In genomic region chr1:61203612-61204011, GRCm38 (mm10) we compare ENCODE assay signal across 9 mouse cellular contexts.
DNase-seq lines count a peak whose midpoint lies in the region; ATAC-seq and TF ChIP-seq lines count a peak whose summit lies in the region.
"Had no signal": no experiment of that assay in that cellular context is flagged by ENCODE, and none has a peak within 500 bp of the region (broad histone marks: within the 10 kb centered on the region; RNA-seq: fewer than 3 reads in every experiment).

No protein-coding gene starts in this region.

- 0 out of 2 replicates have a peak overlapping the region, but pooled peaks have one; percentile 11 for H3K4me3 ChIP-seq in heart, embryonic 11.5 days (ENCODE audit: low read depth, low read length)
- H3K4me3 ChIP-seq in lung, postnatal 0 days (ENCODE audit: low read depth, low read length) = no peak overlapping the region
- no peak overlapping the region for H3K4me3 ChIP-seq in hindbrain, embryonic 15.5 days
- H3K4me3 ChIP-seq in stomach, embryonic 15.5 days (replicated peaks) = no peak overlapping the region

- no peaks in the 10 kb centered on the region for H3K9me3 ChIP-seq in heart, embryonic 11.5 days (replicated peaks; ENCODE audit: control insufficient read depth, low read length)
- H3K9me3 ChIP-seq in lung, postnatal 0 days (ENCODE audit: low read length) = no peaks in the 10 kb centered on the region
- no peaks in the 10 kb centered on the region for H3K9me3 ChIP-seq in hindbrain, embryonic 15.5 days
- H3K9me3 ChIP-seq in stomach, embryonic 15.5 days = no peaks in the 10 kb centered on the region

- 23% methylated on average over 6 of the region's 6 CpGs for WGBS in heart, embryonic 11.5 days (ENCODE audit: insufficient replicate concordance)
- 20% methylated on average over 6 of the region's 6 CpGs for WGBS in lung, postnatal 0 days
- 23% methylated on average over 6 of the region's 6 CpGs for WGBS in hindbrain, embryonic 15.5 days
- 35% methylated on average over 6 of the region's 6 CpGs for WGBS in stomach, embryonic 15.5 days

- DNase-seq in heart, postnatal 10 days = no peak
- no peak for DNase-seq in lung, postnatal 0 days (ENCODE audit: low spot score)
- no peak for DNase-seq in lung, postnatal 10 days
- DNase-seq in urinary bladder, adult 18-20 months (ENCODE audit: low spot score in 2 of 2) = no peak
- DNase-seq in ovary, postnatal 10 days (ENCODE audit: low spot score) = no peak

- H3K27ac ChIP-seq in heart, embryonic 11.5 days (ENCODE audit: low read depth, low read length) = no peak overlapping the region
- no peak overlapping the region for H3K27ac ChIP-seq in lung, postnatal 0 days (ENCODE audit: low read length)
- no peak overlapping the region; the same call in 1 of the 2 replicates for H3K27ac ChIP-seq in hindbrain, embryonic 15.5 days (replicated peaks)
- no peak overlapping the region for H3K27ac ChIP-seq in stomach, embryonic 15.5 days
- H3K27ac ChIP-seq: liver, embryonic 14.5 days had no signal

- TF ChIP-seq CTCF in lung, postnatal 0 days (IDR thresholded peaks at IDR 0.05) = no peak

- H3K27me3 ChIP-seq in heart, embryonic 11.5 days (ENCODE audit: control insufficient read depth, insufficient read depth, low read length) = no peaks in the 10 kb centered on the region
- H3K27me3 ChIP-seq in lung, postnatal 0 days (replicated peaks; ENCODE audit: insufficient read depth, low read length) = no peaks in the 10 kb centered on the region
- H3K27me3 ChIP-seq in hindbrain, embryonic 15.5 days = no peaks in the 10 kb centered on the region
- H3K27me3 ChIP-seq in stomach, embryonic 15.5 days (replicated peaks) = no peaks in the 10 kb centered on the region

- no peaks in the 10 kb centered on the region for H3K36me3 ChIP-seq in heart, embryonic 11.5 days (ENCODE audit: control insufficient read depth, insufficient read depth, low read length)
- no peaks in the 10 kb centered on the region for H3K36me3 ChIP-seq in lung, postnatal 0 days (ENCODE audit: insufficient read depth, low read length)
- no peaks in the 10 kb centered on the region for H3K36me3 ChIP-seq in hindbrain, embryonic 15.5 days
- H3K36me3 ChIP-seq in stomach, embryonic 15.5 days = no peaks in the 10 kb centered on the region

- intact Hi-C loops in heart, postnatal 10 days (cut with DNase I) = no loop called here

- no peaks in the 10 kb centered on the region for H3K4me1 ChIP-seq in heart, embryonic 11.5 days (ENCODE audit: control insufficient read depth, insufficient read depth, low read length)
- no peaks in the 10 kb centered on the region for H3K4me1 ChIP-seq in lung, postnatal 0 days (ENCODE audit: insufficient read depth, low read depth, low read length)
- H3K4me1 ChIP-seq in hindbrain, embryonic 15.5 days (replicated peaks) = peaks cover 15% of the 10 kb centered on the region
- H3K4me1 ChIP-seq in stomach, embryonic 15.5 days = peaks cover 14% of the 10 kb centered on the region

- peak overlapping the region; percentile 50 for H3K4me2 ChIP-seq in heart, embryonic 11.5 days
- H3K4me2 ChIP-seq in lung, postnatal 0 days (replicated peaks; ENCODE audit: low read depth, low read length) = peak overlapping the region; percentile 19; the same call in 1 of the 2 replicates
- peak overlapping the region; percentile 21 for H3K4me2 ChIP-seq in hindbrain, embryonic 15.5 days
- peak overlapping the region; percentile 33; the same call in 1 of the 2 replicates for H3K4me2 ChIP-seq in stomach, embryonic 15.5 days

- no peak for ATAC-seq in heart, embryonic 11.5 days (replicated peaks; ENCODE audit: insufficient number of reproducible peaks, low FRiP score, low TSS enrichment)
- no peak for ATAC-seq in lung, postnatal 0 days
- ATAC-seq in hindbrain, embryonic 15.5 days (ENCODE audit: low FRiP score, low read depth) = no peak
- no peak for ATAC-seq in stomach, embryonic 15.5 days (ENCODE audit: insufficient read depth, low FRiP score, low read depth)

- no peak overlapping the region for H3K9ac ChIP-seq in heart, embryonic 11.5 days (ENCODE audit: low read depth, low read length)
- no peak overlapping the region for H3K9ac ChIP-seq in lung, postnatal 0 days (replicated peaks; ENCODE audit: low read depth)
- no peak overlapping the region for H3K9ac ChIP-seq in hindbrain, embryonic 15.5 days
- no peak overlapping the region for H3K9ac ChIP-seq in stomach, embryonic 15.5 days
- H3K9ac ChIP-seq: liver, embryonic 14.5 days had no signal

- no peak for TF ChIP-seq EP300 in lung, postnatal 0 days (IDR thresholded peaks at IDR 0.05)
